Mouse (Mus musculus) liver, embryonic 16.5 days (tissue): ENCODE results near the gene Zfp324. TPM values are rescaled to one million over a fixed set of nuclear protein-coding genes. Genes with fewer than 3 reads are reported as not detected.

Experiments used
- ATAC-seq: fragments of 200-750 bp; cut with Nextera tagmentation; 2 replicates; pipeline ENCODE4 v1.8.0; 2017; ENCODE audit warnings: low read depth, mild to moderate bottlenecking, moderate number of reproducible peaks, moderate library complexity
- H3K27ac ChIP-seq: fragments of 300-500 bp; sonication (generic); 2 replicates; pipeline ENCODE4 v1.5.1; 2014; ENCODE audit warnings: mild to moderate bottlenecking, low read length
- H3K27me3 ChIP-seq: fragments of 300-500 bp; sonication (generic); 2 replicates; pipeline ENCODE4 v1.6.1; 2014; ENCODE audit warnings: low read depth, low read length, mixed read lengths; ENCODE audit not compliant: control insufficient read depth, insufficient read depth
- H3K36me3 ChIP-seq: fragments of 300-500 bp; sonication (generic); 2 replicates; pipeline ENCODE4 v1.6.1; 2014; ENCODE audit warnings: mild to moderate bottlenecking; ENCODE audit not compliant: control insufficient read depth, insufficient read depth
- H3K4me1 ChIP-seq: fragments of 300-500 bp; sonication (generic); 2 replicates; pipeline ENCODE4 v1.6.1; 2014; ENCODE audit warnings: low read depth, low read length, mixed read lengths; ENCODE audit not compliant: control insufficient read depth
- H3K4me2 ChIP-seq: fragments of 300-500 bp; sonication (generic); 2 replicates; pipeline ENCODE4 v1.6.1; 2014; ENCODE audit warnings: low read depth, low read length, mixed read lengths
- H3K4me3 ChIP-seq: fragments of 300-500 bp; sonication (generic); 2 replicates; pipeline ENCODE4 v1.5.1; 2014; ENCODE audit warnings: low read depth, mild to moderate bottlenecking, low read length
- H3K9ac ChIP-seq: fragments of 300-500 bp; sonication (generic); 2 replicates; pipeline ENCODE4 v1.6.1; 2014; ENCODE audit warnings: low read depth, low read length
- H3K9me3 ChIP-seq: fragments of 300-500 bp; sonication (generic); replicated peaks from 2 replicates; pipeline ENCODE4 v1.6.1; 2016; ENCODE audit warnings: low read length; ENCODE audit not compliant: control insufficient read depth
- WGBS: fragments of 180-500 bp; shearing (Covaris S2); extraction: QIAGEN DNeasy Blood & Tissue Kit; methylation state at CpG from one replicate; pipeline ENCODE4 v1.1.7; 2014; ENCODE audit not compliant: insufficient replicate concordance; 5-methylcytosine and 5-hydroxymethylcytosine counted together
- polyA plus RNA-seq: library from polyadenylated mRNA; unstranded; fragments of >200 nt; fragmentation: Nextera tagmentation; extraction: Ambion mirVana; gene quantifications from 2 replicates; pipeline ENCODE4 v1.2.1, GENCODE M21; 2015

Gene Zfp324
- polyA plus RNA-seq, 1 experiment from 2014 or later = 2.6 TPM

DNA sequence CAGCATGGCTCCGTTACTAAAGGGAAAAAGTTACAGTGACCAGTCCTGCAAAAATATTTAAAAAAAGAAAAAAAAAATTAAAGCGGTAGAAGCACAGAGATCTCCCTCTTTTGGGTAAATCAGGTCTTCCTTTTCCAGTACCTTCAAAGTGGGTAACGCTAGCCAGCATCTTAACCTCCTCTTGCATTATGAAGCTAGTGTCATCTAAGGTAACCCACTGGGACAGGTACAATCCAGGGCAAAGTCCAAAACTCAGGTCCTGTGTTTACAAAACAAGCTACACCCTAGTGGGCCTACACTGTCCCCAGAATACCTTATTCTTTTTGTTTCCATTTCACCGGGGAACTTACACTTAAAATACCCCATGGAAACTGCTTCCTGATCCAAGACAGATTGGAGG lies 48.0 kb downstream of the Zfp324 start:
- H3K9ac ChIP-seq = no peak overlapping the region
- H3K27ac ChIP-seq = no peak overlapping the region

DNA sequence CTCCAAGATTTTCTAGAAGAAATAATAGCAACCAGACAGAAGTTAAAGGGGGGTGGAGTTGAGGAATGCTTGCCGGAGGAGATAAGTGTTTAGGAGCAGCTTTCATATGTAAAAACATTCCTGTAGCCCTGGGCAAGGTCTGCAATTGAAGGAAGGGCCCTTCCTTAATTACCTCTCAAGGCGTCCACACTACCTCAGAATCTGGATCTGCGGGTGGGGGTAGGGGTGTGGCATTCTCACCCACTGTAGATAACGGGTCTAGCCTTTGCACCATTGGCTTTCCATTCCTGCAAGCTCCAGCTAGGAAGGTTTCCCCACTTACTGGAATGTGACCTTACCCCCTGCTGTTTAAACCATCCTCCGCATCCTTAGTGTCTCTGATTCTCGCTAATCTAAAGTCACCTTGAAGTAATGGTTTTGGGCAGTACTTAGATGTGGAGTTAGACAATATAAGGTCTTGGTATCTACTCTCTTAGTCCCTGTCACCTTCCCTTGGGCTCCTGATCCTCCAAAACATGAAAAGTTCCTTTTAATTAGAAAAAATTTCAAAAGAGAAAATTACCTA lies 48.7 kb downstream of the Zfp324 start:
- no peak overlapping the region for H3K27ac ChIP-seq
- ATAC-seq = no peak
- WGBS = 40% methylated on average over 6 of the region's 6 CpGs
- no peaks in the 10 kb centered on the region for H3K9me3 ChIP-seq
- no peaks in the 10 kb centered on the region for H3K36me3 ChIP-seq
- H3K4me3 ChIP-seq = no peak overlapping the region
- H3K9ac ChIP-seq = no peak overlapping the region
- H3K4me1 ChIP-seq = peaks cover 20% of the 10 kb centered on the region
- no peaks in the 10 kb centered on the region for H3K27me3 ChIP-seq
- no peak overlapping the region for H3K4me2 ChIP-seq

More for the DNA sequence above, 48.0 kb downstream of the Zfp324 start:
- WGBS = 58% methylated on average over 4 of the region's 4 CpGs
- Histone ChIP-seq H3K4me2 (no peak overlapping the region), H3K4me1 (peaks cover 23% of the 10 kb centered on the region), H3K9me3 (no peaks in the 10 kb centered on the region), H3K27me3 (no peaks in the 10 kb centered on the region), H3K36me3 (no peaks in the 10 kb centered on the region), H3K4me3 (no peak overlapping the region)
- no peak for ATAC-seq

DNA sequence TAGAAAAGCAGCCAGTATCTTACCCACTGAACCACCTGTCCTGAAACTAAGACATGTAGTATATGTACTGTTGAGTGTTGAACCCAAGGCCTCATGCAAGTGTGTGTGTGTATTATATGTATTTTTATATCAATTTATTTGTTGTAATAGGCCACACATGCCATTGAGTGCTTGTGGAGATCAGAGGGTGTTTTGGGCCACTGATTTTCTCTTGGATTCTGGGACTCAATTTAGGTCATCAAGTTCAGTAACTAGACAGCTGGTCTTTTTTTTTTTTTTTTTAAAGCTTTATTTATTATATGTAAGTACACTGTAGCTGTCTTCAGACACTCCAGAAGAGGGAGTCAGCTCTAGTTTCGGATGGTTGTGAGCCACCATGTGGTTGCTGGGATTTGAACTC lies 49.6 kb downstream of the Zfp324 start:
- H3K4me1 ChIP-seq = peaks cover 18% of the 10 kb centered on the region
- H3K9ac ChIP-seq = no peak overlapping the region
- WGBS = 64% methylated on average over 1 of the region's 1 CpGs
- no peak overlapping the region for H3K4me3 ChIP-seq
- no peaks in the 10 kb centered on the region for H3K9me3 ChIP-seq
- ATAC-seq = no peak
- H3K27me3 ChIP-seq = no peaks in the 10 kb centered on the region
- no peak overlapping the region for H3K27ac ChIP-seq
- no peaks in the 10 kb centered on the region for H3K36me3 ChIP-seq
- H3K4me2 ChIP-seq = no peak overlapping the region

DNA sequence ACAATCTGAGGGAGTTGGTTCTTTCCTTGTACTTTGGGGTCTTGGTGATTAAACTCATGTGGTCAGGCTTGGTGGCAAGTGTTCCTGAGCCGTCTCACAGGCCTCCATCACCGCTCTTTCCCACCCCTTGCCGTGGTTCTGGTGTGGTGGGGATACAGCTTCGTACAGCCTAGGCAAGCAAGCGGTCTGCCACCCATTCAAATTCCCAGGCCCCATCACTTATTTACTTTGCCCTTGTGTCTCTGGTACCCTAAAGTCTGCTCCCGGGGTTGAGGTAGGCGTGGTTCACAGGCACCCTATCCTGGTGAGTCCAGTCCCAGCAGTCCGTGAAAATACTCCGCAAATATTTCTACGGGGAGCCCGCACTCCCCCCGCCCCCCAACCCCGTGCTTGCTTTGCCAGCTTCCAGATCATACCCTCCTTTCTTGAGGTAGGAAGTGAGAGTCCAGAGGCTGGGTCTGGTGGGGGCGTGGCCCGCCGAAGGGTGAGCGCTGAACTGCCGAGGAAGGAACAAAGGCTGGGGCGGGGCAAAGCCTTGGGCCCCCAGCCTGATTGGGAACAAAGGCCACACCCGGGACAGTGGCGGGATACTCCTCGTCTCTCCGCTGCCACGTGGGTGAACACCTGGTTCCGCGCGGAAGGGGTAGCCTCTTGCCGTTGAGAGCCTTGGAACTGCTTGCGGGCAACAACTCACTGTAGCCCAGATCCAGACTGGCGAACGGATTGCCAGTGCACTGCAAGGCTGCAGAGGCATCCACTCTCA lies 57.3 kb downstream of the Zfp324 start:
- WGBS = 4% methylated on average over 31 of the region's 31 CpGs
- ATAC-seq = peak; percentile 19
- peak overlapping the region; percentile 97 for H3K4me2 ChIP-seq
- H3K9ac ChIP-seq = peak overlapping the region; percentile 93
- H3K4me1 ChIP-seq = peaks cover 30% of the 10 kb centered on the region
- no peaks in the 10 kb centered on the region for H3K27me3 ChIP-seq
- H3K4me3 ChIP-seq = peak overlapping the region; percentile 95
- H3K36me3 ChIP-seq = peaks cover 23% of the 10 kb centered on the region
- H3K9me3 ChIP-seq = no peaks in the 10 kb centered on the region
- peak overlapping the region; percentile 51 for H3K27ac ChIP-seq

Other genes starting within 250 kb of the Zfp324 start
- gene Vmn2r56, start 230.8 kb upstream of the Zfp324 start, polyA plus RNA-seq = not detected in 2 replicates
- gene Zscan18, start 162.2 kb upstream of the Zfp324 start, polyA plus RNA-seq = 0.40 and 0.58 TPM in 2 replicates
- 1.7 and 2.3 TPM in 2 replicates for gene Zfp329, start 147.0 kb upstream of the Zfp324 start, polyA plus RNA-seq
- gene Zfp110, start 131.1 kb upstream of the Zfp324 start, polyA plus RNA-seq = 12.0 and 12.7 TPM in 2 replicates
- gene Zfp128, start 84.7 kb upstream of the Zfp324 start, polyA plus RNA-seq = 0.54 and 0.55 TPM in 2 replicates
- 3.3 and 3.9 TPM in 2 replicates for gene Zscan22, start 68.0 kb upstream of the Zfp324 start, polyA plus RNA-seq
- gene Rps5, start 43.5 kb upstream of the Zfp324 start, polyA plus RNA-seq = 473 and 517 TPM in 2 replicates
- gene Rnf225, start 38.4 kb upstream of the Zfp324 start, polyA plus RNA-seq = 0.07 and 0.09 TPM in 2 replicates
- gene Zfp446, start 12.0 kb downstream of the Zfp324 start, polyA plus RNA-seq = 2.9 TPM in 2 replicates
- gene Slc27a5, start 32.4 kb downstream of the Zfp324 start, polyA plus RNA-seq = 23.6 and 26.5 TPM in 2 replicates
- gene Trim28, start 33.3 kb downstream of the Zfp324 start, polyA plus RNA-seq = 50.0 and 57.9 TPM in 2 replicates
- 10.0 and 11.4 TPM in 2 replicates for gene Zbtb45, start 44.2 kb downstream of the Zfp324 start, polyA plus RNA-seq
- 119 and 122 TPM in 2 replicates for gene Chmp2a, start 69.0 kb downstream of the Zfp324 start, polyA plus RNA-seq
- 10.6 and 14.3 TPM in 2 replicates for gene Ube2m, start 72.4 kb downstream of the Zfp324 start, polyA plus RNA-seq
- gene Mzf1, start 88.9 kb downstream of the Zfp324 start, polyA plus RNA-seq = 0.44 and 0.50 TPM in 2 replicates
- not detected in 2 replicates for gene Vmn1r85, start 129.3 kb downstream of the Zfp324 start, polyA plus RNA-seq
- not detected in 2 replicates for gene Vmn1r86, start 154.1 kb downstream of the Zfp324 start, polyA plus RNA-seq
- gene Vmn1r87, start 174.3 kb downstream of the Zfp324 start, polyA plus RNA-seq = not detected in 2 replicates
- not detected in 2 replicates for gene Vmn1r88, start 193.7 kb downstream of the Zfp324 start, polyA plus RNA-seq
- not detected in 2 replicates for gene Vmn1r89, start 247.2 kb downstream of the Zfp324 start, polyA plus RNA-seq